Mouse (Mus musculus): Measurements from ENCODE around the gene AY761184. TPM values are rescaled to one million over a fixed set of nuclear protein-coding genes. Genes with fewer than 3 reads are reported as not detected.
"Not testable (repeated sequence)": the region's sequence is repeated elsewhere in the genome, so short reads cannot be mapped to it uniquely, and the experiment has no call there.

Gene AY761184
- not detected in 2 replicates for polyA plus RNA-seq (2012; rRNA removed)

DNA sequence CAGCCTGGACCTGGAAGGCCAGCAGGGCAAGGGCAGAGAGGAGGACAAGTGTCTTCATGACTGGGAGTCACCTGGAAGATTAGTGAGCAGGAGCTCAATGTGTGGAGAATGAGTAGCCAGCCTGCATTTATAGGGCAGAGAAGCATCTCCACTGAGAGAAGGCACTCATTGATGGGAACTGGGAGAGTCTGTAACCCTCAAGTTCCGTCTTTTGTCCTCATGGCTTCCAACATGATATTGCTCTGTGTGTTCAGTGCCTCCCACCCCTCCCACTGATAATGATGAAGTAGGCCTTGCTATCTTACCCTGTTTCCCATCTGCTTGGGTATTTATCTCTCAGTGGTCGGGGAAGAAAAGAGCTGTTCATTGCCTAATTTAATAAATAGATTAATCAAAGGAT lies at the start of gene AY761184:
Gene AY761184, minus strand, starts transcription at position 101 of the 400 bp plus-strand sequence.
- not testable (repeated sequence) for DNase-seq (ENCODE audit: low spot score)

DNA sequence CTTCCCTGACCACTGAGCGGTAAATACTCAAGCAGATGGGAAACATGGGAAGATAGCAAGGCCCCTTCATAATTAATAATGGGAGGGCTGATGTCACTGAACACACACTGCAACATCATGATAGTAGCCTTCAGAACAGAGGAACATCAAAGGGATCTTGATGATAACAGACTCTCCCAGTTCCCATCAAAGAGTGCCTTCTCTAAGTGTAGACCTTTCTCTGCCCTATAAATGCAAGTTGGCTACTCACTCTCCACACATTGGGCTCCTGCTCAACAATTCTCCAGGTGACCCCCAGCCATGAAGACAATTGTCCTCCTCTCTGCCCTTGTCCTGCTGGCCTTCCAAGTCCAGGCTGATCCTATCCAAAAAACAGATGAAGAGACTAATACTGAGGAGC lies 37.9 kb downstream of the AY761184 start, which contains the start of gene Defa34:
Gene Defa34, plus strand, starts transcription at position 301 of the 400 bp plus-strand sequence.
- not testable (repeated sequence) for DNase-seq (ENCODE audit: low spot score)

DNA sequence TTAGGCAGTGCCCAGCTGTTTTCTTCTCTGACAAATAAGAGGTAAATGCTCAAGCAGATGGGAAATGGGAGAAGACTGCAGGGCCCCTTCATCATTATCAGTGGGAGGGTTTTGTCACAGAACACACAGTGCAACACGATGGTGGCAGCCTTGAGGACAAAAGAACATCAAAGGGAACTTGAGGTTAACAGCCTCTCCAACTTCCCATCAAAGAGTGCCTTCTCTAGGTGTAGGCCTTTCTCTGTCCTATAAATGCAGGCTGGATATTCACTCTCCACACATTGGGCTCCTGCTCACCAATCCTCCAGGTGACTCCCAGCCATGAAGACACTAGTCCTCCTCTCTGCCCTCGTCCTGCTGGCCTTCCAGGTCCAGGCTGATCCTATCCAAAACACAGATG lies 48.0 kb downstream of the AY761184 start, which contains the start of gene Defa17:
Gene Defa17, plus strand, starts transcription at position 301 of the 400 bp plus-strand sequence.
- not testable (repeated sequence) for DNase-seq (ENCODE audit: low spot score)

Other genes with a start within 250 kb of the AY761184 start
- gene Gm7849, start 247.1 kb downstream of the AY761184 start, polyA plus RNA-seq (2012; rRNA removed): not detected in 2 replicates
- gene Defa20, start 194.4 kb downstream of the AY761184 start, polyA plus RNA-seq (2012; rRNA removed): not detected in 2 replicates
- gene Defa32, start 174.6 kb downstream of the AY761184 start, polyA plus RNA-seq (2012; rRNA removed): not detected in 2 replicates
- not detected in 2 replicates for gene Defa37, start 138.3 kb downstream of the AY761184 start, polyA plus RNA-seq (2012; rRNA removed)
- not detected in 2 replicates for gene Defa28, start 120.6 kb downstream of the AY761184 start, polyA plus RNA-seq (2012; rRNA removed)
- not detected in 2 replicates for gene Gm7861, start 109.1 kb downstream of the AY761184 start, polyA plus RNA-seq (2012; rRNA removed)
- not detected in 2 replicates for gene Defa26, start 85.5 kb downstream of the AY761184 start, polyA plus RNA-seq (2012; rRNA removed)
- not detected in 2 replicates for gene Defa17, start 47.9 kb downstream of the AY761184 start, polyA plus RNA-seq (2012; rRNA removed)
- not detected in 2 replicates for gene Defa34, start 37.8 kb downstream of the AY761184 start, polyA plus RNA-seq (2012; rRNA removed)
- gene Defa24, start 30.8 kb upstream of the AY761184 start, polyA plus RNA-seq (2012; rRNA removed): not detected in 2 replicates
- gene Defb50, start 119.9 kb upstream of the AY761184 start, polyA plus RNA-seq (2012; rRNA removed): 0.48 TPM in 1 of 2 replicates, not detected in the other
- gene Defb2, start 136.3 kb upstream of the AY761184 start, polyA plus RNA-seq (2012; rRNA removed): not detected in 2 replicates
- not detected in 2 replicates for gene Defb10, start 155.3 kb upstream of the AY761184 start, polyA plus RNA-seq (2012; rRNA removed)
- not detected in 2 replicates for gene Defb9, start 181.8 kb upstream of the AY761184 start, polyA plus RNA-seq (2012; rRNA removed)
- gene Defb11, start 202.8 kb upstream of the AY761184 start, polyA plus RNA-seq (2012; rRNA removed): not detected in 2 replicates
- not detected in 2 replicates for gene Defb15, start 229.1 kb upstream of the AY761184 start, polyA plus RNA-seq (2012; rRNA removed)
- not detected in 2 replicates for gene Defb35, start 234.7 kb upstream of the AY761184 start, polyA plus RNA-seq (2012; rRNA removed)
- gene Defb13, start 243.1 kb upstream of the AY761184 start, polyA plus RNA-seq (2012; rRNA removed): not detected in 2 replicates